9 mouse cellular contexts compared by ENCODE assay signal in genomic region chr9:121398100-121398760, GRCm38 (mm10).
DNase-seq lines count a peak whose midpoint lies in the region; ATAC-seq and TF ChIP-seq lines count a peak whose summit lies in the region.
"Had no signal": no experiment of that assay in that cellular context is flagged by ENCODE, and none has a peak within 500 bp of the region (broad histone marks: within the 10 kb centered on the region; RNA-seq: fewer than 3 reads in every experiment).

No protein-coding gene starts in this region.

- H3K36me3 ChIP-seq in hindbrain, embryonic 10.5 days, result peaks cover 36% of the 10 kb centered on the region
- no peaks in the 10 kb centered on the region for H3K36me3 ChIP-seq in hindbrain, embryonic 11.5 days (ENCODE audit: control insufficient read depth, insufficient read depth, low read length)
- H3K36me3 ChIP-seq in E14TG2a.4 (ENCODE audit: insufficient read depth, low read length), result peaks cover 75% of the 10 kb centered on the region
- H3K36me3 ChIP-seq in forebrain, embryonic 10.5 days (replicated peaks), result peaks cover 28% of the 10 kb centered on the region
- peaks cover 6% of the 10 kb centered on the region; the same call in 1 of the 2 replicates for H3K36me3 ChIP-seq in intestine, postnatal 0 days (ENCODE audit: control insufficient read depth, insufficient read depth)

- no peak overlapping the region for H3K9ac ChIP-seq in hindbrain, embryonic 11.5 days (ENCODE audit: low read depth, low read length)
- H3K9ac ChIP-seq in intestine, postnatal 0 days (ENCODE audit: low read depth, low read length), result no peak overlapping the region

- peak overlapping the region; percentile 46; the same call in 1 of the 2 replicates for H3K27ac ChIP-seq in hindbrain, embryonic 10.5 days
- no peak overlapping the region for H3K27ac ChIP-seq in hindbrain, embryonic 11.5 days (ENCODE audit: low read depth, low read length)
- H3K27ac ChIP-seq in forebrain, embryonic 10.5 days, result peak overlapping the region; percentile 49; the same call in 1 of the 2 replicates
- H3K27ac ChIP-seq in intestine, postnatal 0 days (ENCODE audit: low read depth, low read length), result peak overlapping the region; percentile 5; the same call in 1 of the 2 replicates

- H3K4me1 ChIP-seq in hindbrain, embryonic 10.5 days (replicated peaks), result peaks cover 27% of the 10 kb centered on the region
- no peaks in the 10 kb centered on the region for H3K4me1 ChIP-seq in hindbrain, embryonic 11.5 days (replicated peaks; ENCODE audit: control insufficient read depth, insufficient read depth, low read length)
- peaks cover 23% of the 10 kb centered on the region for H3K4me1 ChIP-seq in E14TG2a.4 (replicated peaks; ENCODE audit: low read depth, low read length)
- H3K4me1 ChIP-seq in forebrain, embryonic 10.5 days, result peaks cover 24% of the 10 kb centered on the region
- peaks cover 8% of the 10 kb centered on the region; the same call in 1 of the 2 replicates for H3K4me1 ChIP-seq in intestine, postnatal 0 days (replicated peaks; ENCODE audit: control insufficient read depth, insufficient read depth, low read length)

- H3K4me3 ChIP-seq in hindbrain, embryonic 10.5 days, result no peak overlapping the region
- no peak overlapping the region for H3K4me3 ChIP-seq in hindbrain, embryonic 11.5 days (ENCODE audit: low read depth, low read length)
- H3K4me3 ChIP-seq in E14TG2a.4 (replicated peaks; ENCODE audit: low read length), result peak overlapping the region; percentile 47; the same call in 1 of the 2 replicates
- H3K4me3 ChIP-seq in forebrain, embryonic 10.5 days, result no peak overlapping the region
- H3K4me3 ChIP-seq in intestine, postnatal 0 days (ENCODE audit: low read depth, low read length), result no peak overlapping the region

- TF ChIP-seq CTCF in E14TG2a.4 (conservative IDR thresholded peaks at IDR 0.05; ENCODE audit: low read length), result no peak
- no peak for TF ChIP-seq CTCF in intestine, postnatal 0 days (IDR thresholded peaks at IDR 0.05; ENCODE audit: low read depth)

- H3K27me3 ChIP-seq in hindbrain, embryonic 10.5 days (ENCODE audit: insufficient read depth, poor library complexity, severe bottlenecking), result no peaks in the 10 kb centered on the region
- no peaks in the 10 kb centered on the region for H3K27me3 ChIP-seq in hindbrain, embryonic 11.5 days (ENCODE audit: control insufficient read depth, insufficient read depth, low read length)
- H3K27me3 ChIP-seq in E14TG2a.4 (ENCODE audit: insufficient read depth, low read length), result no peaks in the 10 kb centered on the region
- no peaks in the 10 kb centered on the region for H3K27me3 ChIP-seq in forebrain, embryonic 10.5 days (ENCODE audit: poor library complexity, severe bottlenecking)
- H3K27me3 ChIP-seq in intestine, postnatal 0 days (replicated peaks; ENCODE audit: control insufficient read depth, insufficient read depth, low read length), result no peaks in the 10 kb centered on the region

- 78% methylated on average over 17 of the region's 17 CpGs for whole genome bisulfite sequencing in hindbrain, embryonic 10.5 days
- WGBS in hindbrain, embryonic 11.5 days, result 75% methylated on average over 17 of the region's 17 CpGs
- 81% methylated on average over 17 of the region's 17 CpGs for WGBS in forebrain, embryonic 10.5 days
- WGBS in intestine, postnatal 0 days, result 40% methylated on average over 17 of the region's 17 CpGs

- H3K4me2 ChIP-seq in hindbrain, embryonic 11.5 days (replicated peaks; ENCODE audit: low read depth, low read length), result no peak overlapping the region
- H3K4me2 ChIP-seq in intestine, postnatal 0 days (replicated peaks; ENCODE audit: low read depth), result peak overlapping the region; percentile 21; the same call in 1 of the 2 replicates

- ATAC-seq in hindbrain, embryonic 11.5 days (ENCODE audit: low FRiP score), result no peak
- peak; percentile 36 for ATAC-seq in intestine, postnatal 0 days

- DNase-seq in hindbrain, embryonic 10.5 days (ENCODE audit: low spot score), result no peak
- DNase-seq in hindbrain, embryonic 11.5 days (ENCODE audit: low spot score), result no peak
- no peak for DNase-seq in forebrain, embryonic 10.5 days (ENCODE audit: extremely low spot score, low spot score)
- DNase-seq in yolk sac, embryonic 10.5 days (ENCODE audit: low spot score), result no peak
- DNase-seq in thymus, postnatal 14 days, result no peak
- no peak for DNase-seq in frontal cortex, adult 2 months (ENCODE audit: extremely low spot score in 1 of 2, low spot score in 1 of 2)
- DNase-seq: adrenal gland, postnatal 36 days had no signal

- H3K9me3 ChIP-seq in hindbrain, embryonic 10.5 days, result no peaks in the 10 kb centered on the region
- H3K9me3 ChIP-seq in hindbrain, embryonic 11.5 days (ENCODE audit: control insufficient read depth, low read length), result no peaks in the 10 kb centered on the region
- peaks cover 16% of the 10 kb centered on the region for H3K9me3 ChIP-seq in E14TG2a.4 (ENCODE audit: low read length)
- H3K9me3 ChIP-seq in forebrain, embryonic 10.5 days, result no peaks in the 10 kb centered on the region
- no peaks in the 10 kb centered on the region for H3K9me3 ChIP-seq in intestine, postnatal 0 days (ENCODE audit: control insufficient read depth)
